ENCODE assay signal across 8 mouse cellular contexts in genomic region chr7:112684626-112685561, GRCm38 (mm10). TPM values are rescaled to one million over a fixed set of nuclear protein-coding genes. Genes with fewer than 3 reads are reported as not detected.
DNase-seq lines count a peak whose midpoint lies in the region; ATAC-seq lines count a peak whose summit lies in the region.

No protein-coding gene starts in this region.

- WGBS in limb, embryonic 10.5 days, result 14% methylated on average over 23 of the region's 23 CpGs
- 5% methylated on average over 23 of the region's 23 CpGs for WGBS in neural tube, embryonic 12.5 days

- H3K27me3 ChIP-seq in limb, embryonic 10.5 days (ENCODE audit: low read depth, poor library complexity, severe bottlenecking), result no peaks in the 10 kb centered on the region
- no peaks in the 10 kb centered on the region for H3K27me3 ChIP-seq in neural tube, embryonic 12.5 days (replicated peaks)

- H3K9me3 ChIP-seq in limb, embryonic 10.5 days (replicated peaks), result no peaks in the 10 kb centered on the region
- no peaks in the 10 kb centered on the region for H3K9me3 ChIP-seq in neural tube, embryonic 12.5 days

- H3K9ac ChIP-seq in neural tube, embryonic 12.5 days, result no peak overlapping the region

- peak overlapping the region; percentile 20; the same call in 1 of the 2 replicates for H3K4me3 ChIP-seq in limb, embryonic 10.5 days
- no peak overlapping the region for H3K4me3 ChIP-seq in neural tube, embryonic 12.5 days

- peak overlapping the region; percentile 57 for H3K27ac ChIP-seq in limb, embryonic 10.5 days
- peak overlapping the region; percentile 48; the same call in 1 of the 2 replicates for H3K27ac ChIP-seq in neural tube, embryonic 12.5 days

- H3K4me2 ChIP-seq in neural tube, embryonic 12.5 days (replicated peaks), result peak overlapping the region; percentile 53

- H3K4me1 ChIP-seq in limb, embryonic 10.5 days, result peaks cover 88% of the 10 kb centered on the region
- H3K4me1 ChIP-seq in neural tube, embryonic 12.5 days, result peaks cover 74% of the 10 kb centered on the region

- no peaks in the 10 kb centered on the region for H3K36me3 ChIP-seq in limb, embryonic 10.5 days
- no peaks in the 10 kb centered on the region for H3K36me3 ChIP-seq in neural tube, embryonic 12.5 days

- peak; percentile 64 for ATAC-seq in neural tube, embryonic 12.5 days (ENCODE audit: low FRiP score, low read depth)
- no peak for ATAC-seq in cerebellum, adult (ENCODE audit: insufficient number of reproducible peaks, low FRiP score, low TSS enrichment)

- peak; percentile 67 for DNase-seq in ES-CJ7 (ENCODE audit: low read depth, low spot score)
- DNase-seq in embryo, embryonic 11 days, result peak; percentile 77
- DNase-seq in heart, adult 9 months (ENCODE audit: low spot score in 2 of 2), result peak; percentile 34 to 47
- DNase-seq in limb, embryonic 10.5 days (ENCODE audit: low spot score), result no peak
- no peak for DNase-seq in cerebellum, adult 11-12 months
- no peak for DNase-seq in urinary bladder, postnatal 14 days (ENCODE audit: low spot score)

RNA-seq across cellular contexts. Expression of gene Tead1, which starts 5.8 kb away (rescaled TPM):
- 12.7 and 17.3 TPM in 2 replicates for polyA plus RNA-seq in limb, embryonic 10.5 days (2016; fragmentation: Nextera tagmentation; extraction: Ambion mirVana)
- polyA plus RNA-seq in neural tube, embryonic 12.5 days (2016; fragmentation: Nextera tagmentation; extraction: Ambion mirVana), result 20.9 and 26.3 TPM in 2 replicates

Comparison
In these comparisons a context has a peak if more than half of its experiments do, and no peak if none do; other contexts are left out.
1. DNase-seq: peak in ES-CJ7 (single experiment), embryo, embryonic 11 days (single experiment) and heart, adult 9 months (2 of 2); none in limb, embryonic 10.5 days (single experiment), cerebellum, adult 11-12 months (single experiment) and urinary bladder, postnatal 14 days (single experiment).